8 mouse cellular contexts compared by ENCODE assay signal in the genomic region with DNA sequence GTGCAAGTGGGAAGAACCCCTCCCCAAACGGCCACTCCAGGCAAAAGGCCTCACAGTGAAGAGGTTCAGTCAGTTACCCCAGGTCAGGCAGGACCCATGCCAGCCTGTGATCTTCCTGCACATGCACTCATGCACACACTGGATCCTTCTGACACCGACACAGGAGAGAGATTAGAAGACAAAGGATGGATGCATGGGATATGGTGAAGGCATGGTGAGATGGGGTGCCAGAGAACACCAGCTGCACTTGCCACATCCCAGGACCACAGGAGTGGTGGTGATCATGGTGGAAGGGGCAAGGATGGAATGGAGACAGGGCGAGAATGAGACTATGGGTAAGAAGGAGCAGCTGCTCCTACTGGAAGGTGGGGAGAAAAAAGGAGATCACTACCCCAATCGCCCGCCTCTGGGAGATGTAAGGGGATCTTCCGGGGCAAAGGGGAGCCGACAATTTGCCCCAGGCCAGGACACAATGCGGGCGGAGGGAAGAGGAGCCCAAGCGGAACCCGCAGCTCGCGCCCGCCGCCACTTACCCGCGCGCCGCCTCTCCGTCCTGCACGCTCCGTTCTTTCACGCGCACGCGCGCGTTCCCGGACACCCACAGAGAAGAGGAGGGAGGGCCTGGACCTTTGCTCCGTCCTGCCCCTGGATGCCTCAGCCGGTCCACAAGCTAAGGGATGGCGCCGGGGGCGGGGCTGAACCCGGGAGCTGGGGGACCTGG. TPM values are rescaled to one million over a fixed set of nuclear protein-coding genes. Genes with fewer than 3 reads are reported as not detected.
DNase-seq lines count a peak whose midpoint lies in the region; ATAC-seq lines count a peak whose summit lies in the region.

No protein-coding gene starts in this region.

- peak; percentile 21 to 61 for DNase-seq in CD8-positive naive resting alpha-beta T cell, adult 2 months (ENCODE audit: low read depth in 2 of 2, low spot score in 2 of 2)
- peak; percentile 91 for DNase-seq in cerebellum, adult 11 months
- DNase-seq in heart, postnatal 25 days (ENCODE audit: low spot score) = peak; percentile 66
- peak; percentile 88 for DNase-seq in large intestine, adult 2 months (ENCODE audit: low read depth, low spot score)
- peak; percentile 89 for DNase-seq in neural tube, embryonic 10.5 days (ENCODE audit: extremely low spot score, low spot score)

- peaks cover 18% of the 10 kb centered on the region for H3K4me1 ChIP-seq in forebrain, embryonic 16.5 days (replicated peaks; ENCODE audit: control insufficient read depth, insufficient read depth, low read length)
- peaks cover 5% of the 10 kb centered on the region; the same call in 1 of the 2 replicates for H3K4me1 ChIP-seq in liver, embryonic 15.5 days (replicated peaks)
- H3K4me1 ChIP-seq in stomach, embryonic 16.5 days (ENCODE audit: control insufficient read depth, insufficient read depth, low read length) = 0 out of 2 replicates have a peak, but pooled peaks cover 3% of the 10 kb centered on the region

- H3K27ac ChIP-seq in forebrain, embryonic 16.5 days (ENCODE audit: low read length) = peak overlapping the region; percentile 71
- H3K27ac ChIP-seq in liver, embryonic 15.5 days (replicated peaks) = no peak overlapping the region
- H3K27ac ChIP-seq in stomach, embryonic 16.5 days (ENCODE audit: low read length) = no peak overlapping the region

- no peaks in the 10 kb centered on the region for H3K9me3 ChIP-seq in forebrain, embryonic 16.5 days (ENCODE audit: control insufficient read depth, low read length)
- H3K9me3 ChIP-seq in liver, embryonic 15.5 days (replicated peaks) = no peaks in the 10 kb centered on the region
- no peaks in the 10 kb centered on the region for H3K9me3 ChIP-seq in stomach, embryonic 16.5 days (replicated peaks; ENCODE audit: control insufficient read depth, low read length)

- H3K4me3 ChIP-seq in forebrain, embryonic 16.5 days (replicated peaks; ENCODE audit: low read length) = peak overlapping the region; percentile 75
- H3K4me3 ChIP-seq in liver, embryonic 15.5 days (replicated peaks) = peak overlapping the region; percentile 46
- H3K4me3 ChIP-seq in stomach, embryonic 16.5 days (replicated peaks; ENCODE audit: low read length) = peak overlapping the region; percentile 53

- WGBS in forebrain, embryonic 16.5 days = 2% methylated on average over 30 of the region's 35 CpGs
- 2% methylated on average over 35 of the region's 35 CpGs for WGBS in large intestine, adult 2 months
- WGBS in liver, embryonic 15.5 days (ENCODE audit: insufficient replicate concordance) = 5% methylated on average over 27 of the region's 35 CpGs
- 2% methylated on average over 32 of the region's 35 CpGs for WGBS in stomach, embryonic 16.5 days

- intact Hi-C loops in heart, postnatal 25 days (cut with DNase I) = no loop called here

- peak overlapping the region; percentile 80 for H3K4me2 ChIP-seq in forebrain, embryonic 16.5 days (ENCODE audit: low read length)
- peak overlapping the region; percentile 60 for H3K4me2 ChIP-seq in liver, embryonic 15.5 days
- H3K4me2 ChIP-seq in stomach, embryonic 16.5 days (ENCODE audit: low read depth, low read length) = peak overlapping the region; percentile 81

- H3K36me3 ChIP-seq in forebrain, embryonic 16.5 days (ENCODE audit: control insufficient read depth, insufficient read depth) = no peaks in the 10 kb centered on the region
- no peaks in the 10 kb centered on the region for H3K36me3 ChIP-seq in liver, embryonic 15.5 days (replicated peaks)
- H3K36me3 ChIP-seq in stomach, embryonic 16.5 days (ENCODE audit: control insufficient read depth, insufficient read depth, low read length) = no peaks in the 10 kb centered on the region

- ATAC-seq in forebrain, embryonic 16.5 days = peak; percentile 92
- ATAC-seq in liver, embryonic 15.5 days (ENCODE audit: insufficient read depth) = peak; percentile 64
- peak; percentile 90 for ATAC-seq in stomach, embryonic 16.5 days (ENCODE audit: insufficient read depth, low FRiP score)

- H3K9ac ChIP-seq in forebrain, embryonic 16.5 days (replicated peaks; ENCODE audit: low read depth, low read length) = peak overlapping the region; percentile 94
- no peak overlapping the region for H3K9ac ChIP-seq in liver, embryonic 15.5 days
- H3K9ac ChIP-seq in stomach, embryonic 16.5 days (ENCODE audit: low read length) = peak overlapping the region; percentile 71

- no peaks in the 10 kb centered on the region for H3K27me3 ChIP-seq in forebrain, embryonic 16.5 days (replicated peaks; ENCODE audit: control insufficient read depth, insufficient read depth, low read length)
- peaks cover 21% of the 10 kb centered on the region for H3K27me3 ChIP-seq in liver, embryonic 15.5 days
- H3K27me3 ChIP-seq in stomach, embryonic 16.5 days (ENCODE audit: control insufficient read depth, insufficient read depth, low read length) = no peaks in the 10 kb centered on the region

RNA-seq across cellular contexts. Expression of gene Gsdme, which starts 2.3 kb away (rescaled TPM):
- polyA plus RNA-seq in forebrain, embryonic 16.5 days (2015; fragmentation: Nextera tagmentation; extraction: Ambion mirVana) = 96.1 and 102 TPM in 2 replicates
- under 1 TPM; 0.34 to 0.49 TPM for total RNA-seq in heart, postnatal 25 days (2021)
- polyA plus RNA-seq in large intestine, adult 2 months (2012; rRNA removed) = 52.1 and 68.5 TPM in 2 replicates
- polyA plus RNA-seq in liver, embryonic 15.5 days (2015; fragmentation: Nextera tagmentation; extraction: Ambion mirVana) = 12.3 and 12.8 TPM in 2 replicates
- polyA plus RNA-seq in stomach, embryonic 16.5 days (2015; fragmentation: Nextera tagmentation; extraction: Ambion mirVana) = 27.6 and 32.2 TPM in 2 replicates

Comparison
In these comparisons a context has a peak if more than half of its experiments do, and no peak if none do; other contexts are left out.
1. DNase-seq: peak in every context shown above with its lines; median percentile 91 in cerebellum, adult 11 months; 89 in neural tube, embryonic 10.5 days; 88 in large intestine, adult 2 months; 66 in heart, postnatal 25 days; 41 in CD8-positive naive resting alpha-beta T cell, adult 2 months.